Mouse (Mus musculus): Measurements from ENCODE around the gene Fam219a. TPM values are rescaled to one million over a fixed set of nuclear protein-coding genes. Genes with fewer than 3 reads are reported as not detected.
A peak's percentile ranks its signal among the peaks of the same experiment; 100 is the strongest.

Fam219a gene
- total RNA-seq (2021): 10 to 100 TPM; 14.5 to 17.3 TPM
- long read RNA-seq, experiment 1, partial matches to known transcripts: 0 of 6 reads
- long read RNA-seq, experiment 1, other reads (novel, unspliced or antisense): 2 of 6 reads
- long read RNA-seq, experiment 2: 0 reads

- intact Hi-C loops (cut with DNase I): loop anchor here (2.0 kb wide), 1 partner anchor 67 kb away; no protein-coding TSS in a partner anchor
- peak; percentile 98 to 99 for DNase-seq
Observed at GRCm38 (mm10) chr4:41569411-41569885, at the start of gene Fam219a, which contains the start of gene Dnaic1. Fam219a (minus strand) TSS chr4:41569538. Dnaic1 (plus strand) TSS chr4:41569775.

- intact Hi-C loops (cut with DNase I): loop anchor here (2.0 kb wide), 2 partner anchors 37 to 93 kb away; no protein-coding TSS in a partner anchor
- no peak for DNase-seq
Observed at GRCm38 (mm10) chr4:41615661-41616599, 46.6 kb upstream of the Fam219a start.

GRCm38 (mm10) chr4:41614156-41614555, 44.8 kb upstream of the Fam219a start:
- intact Hi-C loops (cut with DNase I): loop anchor here (1.0 to 5.0 kb wide), 5 partner anchors 39 to 146 kb away; no protein-coding TSS in a partner anchor
- DNase-seq: peak; percentile 80 to 90

- intact Hi-C loops (cut with DNase I): loop anchor here (5.0 kb wide), 1 partner anchor 95 kb away; no protein-coding TSS in a partner anchor
- DNase-seq: no peak
Observed at GRCm38 (mm10) chr4:41612166-41612565, 42.8 kb upstream of the Fam219a start.

GRCm38 (mm10) chr4:41610594-41610980, 41.2 kb upstream of the Fam219a start:
- no peak for DNase-seq
- intact Hi-C loops (cut with DNase I): loop anchor here (5.0 kb wide), 1 partner anchor 97 kb away; no protein-coding TSS in a partner anchor

GRCm38 (mm10) chr4:41609681-41610593, 40.6 kb upstream of the Fam219a start:
- intact Hi-C loops (cut with DNase I): loop anchor here (5.0 kb wide), 1 partner anchor 97 kb away; no protein-coding TSS in a partner anchor
- DNase-seq: no peak

- DNase-seq: peak; percentile 72 to 77
- intact Hi-C loops (cut with DNase I): no loop called here
Observed at GRCm38 (mm10) chr4:41606784-41607183, 37.4 kb upstream of the Fam219a start.

- intact Hi-C loops (cut with DNase I): no loop called here
- DNase-seq: peak in 1 of 2 experiments; percentile 38
Observed at GRCm38 (mm10) chr4:41604476-41605396, 35.4 kb upstream of the Fam219a start.

- intact Hi-C loops (cut with DNase I): no loop called here
- no peak for DNase-seq
Observed at GRCm38 (mm10) chr4:41602818-41603217, 33.5 kb upstream of the Fam219a start.

- DNase-seq: no peak
- intact Hi-C loops (cut with DNase I): no loop called here
Observed at GRCm38 (mm10) chr4:41583353-41583752, 14.0 kb upstream of the Fam219a start.

GRCm38 (mm10) chr4:41575914-41576313, 6.6 kb upstream of the Fam219a start:
- intact Hi-C loops (cut with DNase I): no loop called here
- DNase-seq: peak in 1 of 2 experiments; percentile 15

GRCm38 (mm10) chr4:41573492-41573891, 4.2 kb upstream of the Fam219a start:
- DNase-seq: no peak
- intact Hi-C loops (cut with DNase I): no loop called here

GRCm38 (mm10) chr4:41571490-41571889, 2.2 kb upstream of the Fam219a start:
- intact Hi-C loops (cut with DNase I): no loop called here

GRCm38 (mm10) chr4:41568682-41569410, 492 bp downstream of the Fam219a start:
- intact Hi-C loops (cut with DNase I): loop anchor here (1.0 to 2.0 kb wide), 2 partner anchors 14 to 68 kb away; no protein-coding TSS in a partner anchor
- peak; percentile 36 to 45 for DNase-seq

More at GRCm38 (mm10) chr4:41571490-41571889, 2.2 kb upstream of the Fam219a start:
- DNase-seq: peak in 1 of 2 experiments; percentile 21

- peak in 1 of 2 experiments; percentile 39 for DNase-seq
- intact Hi-C loops (cut with DNase I): loop anchor here (1.0 to 2.0 kb wide), 2 partner anchors 13 to 69 kb away; no protein-coding TSS in a partner anchor
Observed at GRCm38 (mm10) chr4:41568239-41568638, 1.1 kb downstream of the Fam219a start.

- no peak for DNase-seq
- intact Hi-C loops (cut with DNase I): no loop called here
Observed at GRCm38 (mm10) chr4:41566123-41566522, 3.2 kb downstream of the Fam219a start.

- intact Hi-C loops (cut with DNase I): no loop called here
Observed at GRCm38 (mm10) chr4:41563297-41563696, 6.0 kb downstream of the Fam219a start.

GRCm38 (mm10) chr4:41557092-41557491, 12.2 kb downstream of the Fam219a start:
- DNase-seq: no peak
- intact Hi-C loops (cut with DNase I): no loop called here

More at GRCm38 (mm10) chr4:41563297-41563696, 6.0 kb downstream of the Fam219a start:
- no peak for DNase-seq
